Mouse (Mus musculus) T-helper 17 cell (primary cell): Measurements from ENCODE around the gene Cd9.

Experiments used
- in situ Hi-C, 2 experiments: fragments of 300-600 bp; cut with MboI, MseI; formaldehyde crosslinking; loops; 1 replicate in 1 of 2; 2 replicates in 1 of 2; pipeline ENCODE4 v1.15.1; 2025; ENCODE audit warnings: high pct_unique_total_duplicates in 2 of 2

The Cd9 gene

GRCm38 (mm10) chr6:125447660-125448059 lies 46.9 kb downstream of the Cd9 start:
- in situ Hi-C loops = no loop called here

GRCm38 (mm10) chr6:125447205-125447604 lies 47.4 kb downstream of the Cd9 start:
- in situ Hi-C loops = no loop called here

GRCm38 (mm10) chr6:125445381-125445780 lies 49.2 kb downstream of the Cd9 start:
- in situ Hi-C loops = no loop called here

- in situ Hi-C loops = no loop called here
These were observed 52.0 kb downstream of the Cd9 start for GRCm38 (mm10) chr6:125442591-125442990.

- in situ Hi-C loops = no loop called here
These were observed 57.8 kb downstream of the Cd9 start for GRCm38 (mm10) chr6:125436753-125437152.

GRCm38 (mm10) chr6:125434735-125435518 lies 59.7 kb downstream of the Cd9 start:
- in situ Hi-C loops = no loop called here

GRCm38 (mm10) chr6:125433704-125434447 lies 60.7 kb downstream of the Cd9 start:
- in situ Hi-C loops = no loop called here

GRCm38 (mm10) chr6:125433257-125433656 lies 61.3 kb downstream of the Cd9 start:
- in situ Hi-C loops = no loop called here

- in situ Hi-C loops = no loop called here
These were observed 62.1 kb downstream of the Cd9 start for GRCm38 (mm10) chr6:125432522-125432921.

- in situ Hi-C loops = no loop called here
These were observed 63.6 kb downstream of the Cd9 start for GRCm38 (mm10) chr6:125430982-125431381.

GRCm38 (mm10) chr6:125430358-125430958 lies 64.1 kb downstream of the Cd9 start:
- in situ Hi-C loops = no loop called here

GRCm38 (mm10) chr6:125429741-125430140 lies 64.8 kb downstream of the Cd9 start:
- in situ Hi-C loops = loop anchor here in 1 of 2 experiments (5.0 kb wide), 2 partner anchors 33 to 63 kb away; partner anchors contain the start of gene Cd9

GRCm38 (mm10) chr6:125426383-125427360 lies 67.9 kb downstream of the Cd9 start:
- in situ Hi-C loops = loop anchor here in 1 of 2 experiments (5.0 kb wide), 2 partner anchors 36 to 66 kb away; partner anchors contain the start of gene Cd9

- in situ Hi-C loops = loop anchor here in 1 of 2 experiments (5.0 kb wide), 2 partner anchors 37 to 67 kb away; partner anchors contain the start of gene Cd9
These were observed 69.1 kb downstream of the Cd9 start for GRCm38 (mm10) chr6:125425205-125426090.

GRCm38 (mm10) chr6:125424156-125424555 lies 70.4 kb downstream of the Cd9 start:
- in situ Hi-C loops = loop anchor here (5.0 kb wide), 2 partner anchors 73 to 178 kb away; no protein-coding TSS in a partner anchor

- in situ Hi-C loops = loop anchor here (5.0 kb wide), 2 partner anchors 74 to 179 kb away; no protein-coding TSS in a partner anchor
These were observed 71.1 kb downstream of the Cd9 start for GRCm38 (mm10) chr6:125423507-125423906.

- in situ Hi-C loops = loop anchor here (5.0 kb wide), 2 partner anchors 74 to 179 kb away; no protein-coding TSS in a partner anchor
These were observed 71.5 kb downstream of the Cd9 start for GRCm38 (mm10) chr6:125423099-125423498.

- in situ Hi-C loops = loop anchor here (5.0 kb wide), 2 partner anchors 75 to 180 kb away; no protein-coding TSS in a partner anchor
These were observed 72.4 kb downstream of the Cd9 start for GRCm38 (mm10) chr6:125422051-125422822.
